Mouse (Mus musculus): ENCODE results near the gene Dlgap3.

The Dlgap3 gene

DNA sequence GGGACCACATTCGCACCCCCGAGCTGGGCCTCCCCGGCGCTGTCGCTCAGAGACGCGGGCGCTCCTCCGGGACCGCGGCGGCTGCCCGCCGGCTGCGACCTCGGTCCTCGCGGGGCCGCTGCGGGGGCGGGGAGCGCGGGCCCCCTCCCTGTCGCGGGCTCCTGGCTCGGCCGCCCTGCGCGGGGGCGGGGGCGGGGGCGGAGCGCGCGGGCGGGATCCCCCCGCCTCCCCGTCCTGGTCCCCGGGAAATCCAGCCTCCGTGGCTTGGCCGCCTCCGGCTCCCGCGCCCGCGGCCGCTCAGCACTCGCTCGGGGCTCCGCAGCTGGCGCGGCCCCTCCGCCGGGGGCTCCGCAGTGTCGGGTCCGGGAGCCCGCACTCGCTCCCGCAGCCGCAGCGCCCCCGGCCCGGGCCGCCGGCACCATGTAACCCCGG lies at the start of gene Dlgap3:
Gene Dlgap3 (plus strand): TSS at position 291 of the 432 bp plus-strand sequence.
- DNase-seq: peak; percentile 12

DNA sequence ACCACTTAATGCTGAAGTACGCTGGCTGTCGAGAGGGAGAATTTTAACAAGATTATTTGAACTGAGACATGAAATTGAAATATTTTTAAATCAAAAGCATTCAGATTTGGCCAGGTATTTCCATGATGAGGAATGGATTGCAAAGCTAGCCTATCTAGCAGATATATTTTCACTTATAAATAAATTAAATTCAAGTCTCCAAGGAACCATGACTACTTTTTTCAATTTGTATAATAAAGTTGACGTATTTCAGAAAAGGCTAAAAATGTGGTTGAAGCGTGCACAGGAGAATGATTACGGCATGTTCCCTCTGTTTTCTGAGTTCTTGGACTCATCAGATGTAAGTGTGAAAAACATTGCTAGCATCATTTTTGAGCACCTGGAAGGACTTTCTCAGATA lies 45.6 kb upstream of the Dlgap3 start, which contains the start of gene Tmem35b:
Gene Tmem35b (plus strand): TSS at position 301 of the 400 bp plus-strand sequence.
- DNase-seq: no peak

DNA sequence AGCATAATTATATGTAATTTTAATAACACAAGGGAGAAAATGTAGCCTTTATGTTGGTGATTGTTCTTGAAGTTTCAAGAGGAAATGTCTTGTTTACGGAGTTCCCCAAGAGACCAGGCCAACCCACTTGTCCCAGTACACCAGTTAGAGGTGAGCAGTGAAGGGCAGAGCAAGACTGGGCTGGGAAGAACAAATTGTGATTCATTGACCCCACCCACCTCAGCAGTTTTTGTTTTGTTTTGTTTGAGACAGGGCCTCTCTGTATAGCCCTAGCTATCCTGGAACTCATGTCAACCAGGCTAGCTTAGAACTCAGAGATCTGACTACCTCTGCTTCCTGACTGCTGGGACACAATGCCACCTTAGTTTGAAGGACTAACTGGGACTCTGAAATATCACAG lies 44.7 kb upstream of the Dlgap3 start:
- no peak for DNase-seq

- DNase-seq: peak; percentile 94
Observed at GRCm38 (mm10) chr4:127125834-127126463, 43.1 kb upstream of the Dlgap3 start.

GRCm38 (mm10) chr4:127134687-127135086 lies 34.3 kb upstream of the Dlgap3 start:
- no peak for DNase-seq

GRCm38 (mm10) chr4:127137591-127137990 lies 31.4 kb upstream of the Dlgap3 start:
- no peak for DNase-seq

GRCm38 (mm10) chr4:127138486-127138885 lies 30.5 kb upstream of the Dlgap3 start:
- no peak for DNase-seq

DNA sequence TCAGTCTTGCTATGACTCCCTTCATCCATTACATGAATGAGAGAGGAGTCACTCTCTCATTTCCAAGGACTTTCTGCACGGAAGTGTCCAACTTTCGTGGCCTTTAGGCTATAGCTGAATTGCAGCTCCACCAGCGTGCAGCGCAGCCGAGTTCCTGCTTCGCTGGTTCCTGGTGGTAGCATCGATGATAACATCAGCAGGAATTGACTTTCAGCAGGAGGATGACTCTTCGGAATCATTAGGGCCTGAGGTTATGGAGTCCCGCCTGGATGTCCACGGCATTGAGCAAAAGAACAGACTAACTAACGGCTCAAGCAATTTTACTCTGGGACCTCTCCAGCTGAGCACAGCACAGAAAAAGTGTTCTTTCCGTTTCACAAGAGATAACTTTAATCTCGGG lies 19.0 kb upstream of the Dlgap3 start:
- no peak for DNase-seq

- DNase-seq: no peak
Observed at GRCm38 (mm10) chr4:127153345-127153744, 15.7 kb upstream of the Dlgap3 start.

- DNase-seq: no peak
Observed at GRCm38 (mm10) chr4:127155757-127156156, 13.2 kb upstream of the Dlgap3 start.

DNA sequence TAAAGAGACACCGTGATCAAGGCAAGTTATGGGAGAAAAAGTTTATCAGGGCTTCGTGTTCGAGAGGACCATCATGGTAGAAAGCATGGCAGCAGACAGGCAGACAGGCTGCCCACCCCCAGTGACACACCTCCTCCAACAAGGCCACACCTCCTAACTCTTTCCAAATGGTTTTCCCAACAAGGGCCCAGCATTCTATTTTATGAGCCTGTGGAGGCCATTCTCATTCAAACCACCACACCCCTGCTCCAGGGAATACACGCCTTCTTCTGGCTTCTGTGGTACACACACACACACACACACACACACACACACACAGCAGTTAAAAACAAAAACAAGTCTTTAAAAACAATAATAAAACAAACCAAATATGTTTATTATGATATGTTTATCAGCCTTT lies 11.3 kb upstream of the Dlgap3 start:
- DNase-seq: no peak

DNA sequence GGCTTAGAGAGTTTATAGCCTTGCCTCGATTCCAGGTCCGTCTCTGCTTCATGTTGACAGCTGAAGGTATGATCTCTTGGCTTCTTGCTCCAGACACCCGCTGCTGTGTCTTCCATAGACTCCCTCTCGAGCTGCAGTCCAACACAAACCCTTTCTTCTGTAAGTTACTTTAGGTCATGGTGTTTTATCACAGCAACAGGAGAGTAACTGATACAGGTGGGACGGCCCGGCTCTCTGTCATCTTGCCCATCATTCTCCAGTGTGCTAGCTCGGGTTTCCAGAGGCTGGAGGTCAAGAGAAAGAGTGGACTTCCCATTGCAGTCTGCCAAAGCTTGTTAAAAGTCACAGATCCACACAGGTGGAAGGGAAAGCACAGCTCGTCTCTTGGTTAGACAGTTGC lies 5.1 kb upstream of the Dlgap3 start:
- DNase-seq: no peak

GRCm38 (mm10) chr4:127167096-127167495 lies 1.9 kb upstream of the Dlgap3 start:
- DNase-seq: no peak

GRCm38 (mm10) chr4:127167731-127168130 lies 1.3 kb upstream of the Dlgap3 start:
- DNase-seq: no peak

DNA sequence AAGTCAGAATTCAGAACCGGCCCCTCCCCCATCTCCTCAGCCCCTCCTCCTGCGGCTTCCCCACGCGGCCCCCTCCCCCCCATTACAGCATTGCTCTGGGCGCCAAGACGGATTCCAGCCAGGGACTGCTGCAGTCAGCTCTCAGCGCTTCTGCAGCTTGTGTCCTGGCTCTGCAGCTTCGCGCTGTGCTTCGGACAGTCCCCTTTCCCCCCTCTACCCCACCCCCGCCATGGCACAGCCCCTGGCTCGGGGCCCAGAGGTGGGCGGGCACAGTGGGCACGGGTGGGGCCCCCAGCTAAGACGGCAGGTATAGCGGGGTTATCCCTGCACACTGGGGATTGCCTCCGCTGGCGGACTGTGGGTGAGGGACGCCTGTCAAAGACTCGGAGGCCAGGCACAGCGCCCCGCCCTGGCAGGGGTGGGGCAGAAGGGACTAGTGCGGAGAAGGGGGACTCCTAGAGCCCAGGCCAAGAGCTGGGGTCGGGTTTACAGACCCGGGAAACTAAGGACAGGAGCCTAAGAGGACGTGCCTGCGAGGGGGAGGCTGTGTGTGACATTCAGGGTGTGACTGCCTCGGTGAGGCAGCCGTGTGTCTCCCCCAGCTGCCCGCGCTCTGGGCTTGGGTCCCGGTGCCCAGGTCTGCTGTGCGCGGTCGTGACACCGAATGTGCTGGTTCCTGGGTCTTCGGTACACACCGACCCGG lies 642 bp upstream of the Dlgap3 start:
- DNase-seq: peak; percentile 42

- peak; percentile 5 for DNase-seq
Observed at GRCm38 (mm10) chr4:127169346-127170221, 580 bp downstream of the Dlgap3 start.

DNA sequence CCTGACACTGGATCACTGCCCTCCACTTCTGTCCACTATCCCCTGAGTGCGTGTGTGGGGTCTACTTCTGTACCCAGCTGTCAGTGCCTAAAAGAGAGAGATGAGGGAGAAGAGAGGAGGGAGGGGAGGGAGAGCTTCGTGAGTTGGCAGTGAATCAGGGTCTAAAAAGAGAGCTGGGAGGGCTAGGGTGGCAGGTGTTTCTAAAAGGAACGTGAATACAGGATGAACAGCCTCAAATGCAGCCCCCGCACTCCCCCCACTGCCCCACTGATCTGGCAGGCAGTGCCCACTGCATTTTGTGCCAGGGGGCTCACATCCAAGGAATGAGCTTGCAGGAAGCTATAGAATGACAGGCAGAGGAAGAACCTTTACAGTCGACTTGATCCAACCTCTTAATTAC lies 1.9 kb downstream of the Dlgap3 start:
- DNase-seq: no peak

DNA sequence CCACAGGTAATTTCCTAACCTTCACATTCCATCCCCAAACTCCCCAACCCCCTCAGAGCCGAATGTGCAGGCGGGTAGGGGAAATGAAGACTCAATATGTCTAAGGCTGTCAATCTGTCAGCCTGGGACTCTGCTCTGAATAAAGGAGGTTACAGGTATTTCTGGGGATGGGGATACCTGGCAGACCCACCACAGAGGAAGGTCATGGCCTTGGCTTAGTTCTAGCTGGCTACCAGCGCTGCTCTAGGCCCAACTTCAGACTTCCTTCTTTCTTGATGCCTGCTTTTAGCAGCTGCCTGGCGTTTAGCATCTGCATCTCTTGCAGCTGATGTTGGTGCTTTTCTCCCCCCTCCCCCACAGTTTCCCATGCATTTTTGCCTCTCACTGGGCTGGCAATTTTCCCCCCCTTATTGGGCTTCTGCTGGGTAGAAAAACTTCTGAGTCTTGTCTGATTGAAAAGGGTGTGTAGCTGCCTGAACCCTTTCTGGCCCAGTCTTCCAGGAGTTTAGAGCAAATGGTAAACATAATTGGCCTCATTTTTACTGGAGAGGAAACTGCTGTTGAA lies 2.4 kb downstream of the Dlgap3 start:
- DNase-seq: no peak

GRCm38 (mm10) chr4:127172119-127172518 lies 3.1 kb downstream of the Dlgap3 start:
- DNase-seq: no peak

GRCm38 (mm10) chr4:127172614-127173013 lies 3.6 kb downstream of the Dlgap3 start:
- no peak for DNase-seq

GRCm38 (mm10) chr4:127173461-127173860 lies 4.5 kb downstream of the Dlgap3 start:
- DNase-seq: peak; percentile 77

GRCm38 (mm10) chr4:127174075-127174899 lies 5.3 kb downstream of the Dlgap3 start:
- DNase-seq: no peak
